Mouse (Mus musculus) CH12.LX (cell line): ENCODE results near the gene Isg20l2. TPM values are rescaled to one million over a fixed set of nuclear protein-coding genes. Genes with fewer than 3 reads are reported as not detected.

Experiments
- DNase-seq: peaks from one replicate; pipeline ENCODE4 v3.0.0-alpha.2; 2013; ENCODE audit errors: extremely low read depth
- H3K27ac ChIP-seq: 2 replicates; pipeline ENCODE4 v1.5.1; 2012; ENCODE audit warnings: low read depth, mild to moderate bottlenecking, control low read depth, moderate library complexity; ENCODE audit not compliant: insufficient read depth
- H3K27me3 ChIP-seq: replicated peaks from 2 replicates; pipeline ENCODE3; 2012; ENCODE audit warnings: inconsistent platforms
- H3K36me3 ChIP-seq, 2 experiments: replicated peaks in 1 of 2; 2 replicates each; pipeline versions ENCODE3 to v1.6.1; 2012; ENCODE audit warnings: inconsistent platforms in 1 of 2, low read length in 1 of 2, mild to moderate bottlenecking in 1 of 2, mixed read lengths in 1 of 2, moderate library complexity in 1 of 2; ENCODE audit not compliant: control insufficient read depth in 1 of 2, insufficient read depth in 1 of 2
- H3K4me1 ChIP-seq, 2 experiments: 2 replicates each; pipeline ENCODE4 v1.6.1; 2012; ENCODE audit warnings: inconsistent platforms in 1 of 2, moderate library complexity in 1 of 2; ENCODE audit not compliant: insufficient read depth in 2 of 2, control insufficient read depth in 1 of 2
- H3K4me2 ChIP-seq: 2 replicates; pipeline ENCODE4 v1.6.1; 2012; ENCODE audit warnings: low read depth, mild to moderate bottlenecking, control low read depth; ENCODE audit not compliant: poor library complexity, insufficient read depth, severe bottlenecking
- H3K4me3 ChIP-seq, 3 experiments: fragments of 150-350 bp in 1 of 3; sonication (generic) in 1 of 3; replicated peaks in 1 of 3; 2 replicates each; pipeline versions ENCODE3 to v1.5.1; 2011 to 2012; ENCODE audit warnings: low read depth in 2 of 3, low read length in 2 of 3, mild to moderate bottlenecking in 2 of 3, moderate library complexity in 2 of 3, control low read depth in 1 of 3, improper control_type of control experiment in 1 of 3, inconsistent platforms in 1 of 3, mixed read lengths in 1 of 3; ENCODE audit not compliant: poor library complexity in 1 of 3
- H3K79me2 ChIP-seq: replicated peaks from 2 replicates; pipeline ENCODE4 v1.6.1; 2012; ENCODE audit warnings: mild to moderate bottlenecking, moderate library complexity; ENCODE audit not compliant: control insufficient read depth, poor library complexity, insufficient read depth, severe bottlenecking; ENCODE audit errors: extremely low read depth
- H3K9ac ChIP-seq: 2 replicates; pipeline ENCODE4 v1.6.1; 2012; ENCODE audit warnings: low read depth, mild to moderate bottlenecking, control low read depth, moderate library complexity; ENCODE audit not compliant: insufficient read depth
- H3K9me3 ChIP-seq: replicated peaks from 2 replicates; pipeline ENCODE3; 2012; ENCODE audit warnings: low read length, inconsistent platforms, mixed read lengths
- BHLHE40 ChIP-seq: IDR thresholded peaks from 2 replicates; pipeline ENCODE4 v1.6.1; 2011; ENCODE audit warnings: mild to moderate bottlenecking, low read depth, low read length, improper control_type of control experiment
- CHD2 ChIP-seq: IDR thresholded peaks from 2 replicates; pipeline ENCODE4 v1.6.1; 2011; ENCODE audit warnings: low read length, improper control_type of control experiment
- ETS1 ChIP-seq: conservative IDR thresholded peaks from 2 replicates; pipeline ENCODE4 v1.6.1; 2012; ENCODE audit warnings: low read depth, mild to moderate bottlenecking, inconsistent platforms, low read length, improper control_type of control experiment, moderate library complexity
- GABPA ChIP-seq: IDR thresholded peaks from 2 replicates; pipeline ENCODE4 v1.6.1; 2012; ENCODE audit warnings: low read depth, low read length, improper control_type of control experiment, inconsistent platforms; ENCODE audit not compliant: insufficient replicate concordance
- JUND ChIP-seq: conservative IDR thresholded peaks from 2 replicates; pipeline ENCODE4 v1.6.1; 2011; ENCODE audit warnings: low read depth, low read length, improper control_type of control experiment
- KAT2A ChIP-seq: IDR thresholded peaks from 2 replicates; pipeline ENCODE4 v1.6.1; 2012; ENCODE audit warnings: low read length, improper control_type of control experiment, inconsistent platforms; ENCODE audit not compliant: insufficient replicate concordance
- MAZ ChIP-seq: IDR thresholded peaks from 2 replicates; pipeline ENCODE4 v1.6.1; 2012; ENCODE audit warnings: low read depth, mild to moderate bottlenecking, inconsistent platforms, low read length, improper control_type of control experiment, moderate library complexity
- MEF2A ChIP-seq: IDR thresholded peaks from 2 replicates; pipeline ENCODE4 v1.6.1; 2014; ENCODE audit warnings: low read depth, mild to moderate bottlenecking, inconsistent platforms, low read length, improper control_type of control experiment, borderline replicate concordance
- NELFE ChIP-seq: IDR thresholded peaks from 2 replicates; pipeline ENCODE4 v1.6.1; 2011; ENCODE audit warnings: low read depth, low read length, improper control_type of control experiment
- POLR2A ChIP-seq: IDR thresholded peaks from 2 replicates; pipeline ENCODE4 v1.6.1; 2011; ENCODE audit warnings: low read depth, mild to moderate bottlenecking, improper control_type of control experiment, low read length
- RCOR1 ChIP-seq: conservative IDR thresholded peaks from 2 replicates; pipeline ENCODE4 v1.6.1; 2012; ENCODE audit warnings: low read depth, mild to moderate bottlenecking, inconsistent platforms, low read length, improper control_type of control experiment
- SMC3 ChIP-seq: IDR thresholded peaks from 2 replicates; pipeline ENCODE4 v1.6.1; 2011; ENCODE audit warnings: low read depth, low read length, improper control_type of control experiment
- TCF12 ChIP-seq: IDR thresholded peaks from 2 replicates; pipeline ENCODE4 v1.6.1; 2014; ENCODE audit warnings: low read depth, mild to moderate bottlenecking, inconsistent platforms, low read length, improper control_type of control experiment
- ZMIZ1 ChIP-seq: IDR thresholded peaks from 2 replicates; pipeline ENCODE4 v1.6.1; 2012; ENCODE audit warnings: low read depth, mild to moderate bottlenecking, inconsistent platforms, low read length, improper control_type of control experiment
- ZNF384 ChIP-seq: IDR thresholded peaks from 2 replicates; pipeline ENCODE4 v1.6.1; 2012; ENCODE audit warnings: low read depth, low read length, improper control_type of control experiment, inconsistent platforms
- dilution Hi-C: fragments of 300-500 bp; cut with MboI; formaldehyde crosslinking; loops from 2 replicates; pipeline ENCODE4 v1.14.3; 2020; ENCODE audit warnings: low sequenced_read_pairs; ENCODE audit not compliant: extremely low pct_unique_long_range_greater_than_20kb, extremely low pct_ligation_motif_present
- in situ Hi-C: fragments of 300-500 bp; cut with MboI; formaldehyde crosslinking; loops from 3 replicates; pipeline ENCODE4 v1.14.3; 2019; ENCODE audit warnings: low sequenced_read_pairs, low pct_ligation_motif_present, low pct_unique_long_range_greater_than_20kb, mixed read lengths
- polyA plus RNA-seq: library from polyadenylated mRNA; unstranded; fragments of >175 nt; gene quantifications from 2 replicates; pipeline ENCODE4 v1.2.1, GENCODE M21; 2012; ENCODE audit warnings: low read depth; ENCODE audit not compliant: insufficient read length
- total RNA-seq, 2 experiments: library from RNA; depleted of rRNA; stranded (reverse); fragments of 300-350 nt in 1 of 2; fragments of >200 nt in 1 of 2; gene quantifications; 2 replicates each; pipeline ENCODE4 v1.2.3; 2012 to 2014

The Isg20l2 gene
- total and polyA plus RNA-seq, 3 experiments, result 40.8 to 68.8 (median 45.0) TPM

DNA sequence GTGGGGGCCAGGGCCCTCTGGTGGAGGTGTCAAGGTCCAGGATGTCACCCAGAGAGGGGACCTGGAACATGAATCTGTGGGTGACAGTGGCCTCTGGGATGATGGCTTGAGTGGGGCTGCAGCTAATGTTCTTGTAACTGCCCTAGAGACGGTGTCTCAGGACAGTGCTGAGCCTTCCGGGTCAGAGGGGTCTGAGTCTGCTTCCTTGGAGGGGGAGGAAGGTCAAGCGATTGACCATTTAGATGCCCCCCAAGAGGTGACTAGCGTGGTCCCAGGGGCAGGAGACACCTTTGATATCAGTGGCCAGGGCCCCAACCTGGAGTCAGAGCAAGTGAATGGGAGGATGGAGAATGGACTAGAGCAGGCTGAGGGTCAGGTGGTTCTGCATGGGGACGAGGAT lies 49.4 kb downstream of the Isg20l2 start (continued):
- no peak for TF ChIP-seq BHLHE40
- TF ChIP-seq ZMIZ1, result no peak
- no peak for TF ChIP-seq ETS1
- TF ChIP-seq JUND, result no peak

DNA sequence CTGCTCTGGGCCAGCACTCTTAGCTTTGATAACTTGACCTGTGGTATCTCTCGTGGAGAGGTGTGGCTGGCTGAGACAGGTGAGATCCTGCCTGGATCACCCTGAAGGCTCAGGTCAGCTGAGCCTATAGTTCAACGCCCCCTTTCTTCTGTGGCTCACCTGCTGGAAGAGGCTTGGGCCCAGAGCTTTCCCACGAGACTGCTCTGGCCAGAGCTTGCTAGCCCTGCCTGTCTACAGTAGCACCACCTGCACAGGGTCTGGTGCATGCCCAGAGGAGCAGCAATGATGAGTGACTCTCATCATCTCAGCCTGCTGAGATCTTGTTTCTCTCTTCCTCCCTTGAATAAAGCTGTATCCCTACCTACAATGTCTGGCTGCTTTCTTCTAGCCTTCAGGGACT lies 50.0 kb downstream of the Isg20l2 start:
- Histone ChIP-seq H3K9me3 (no peaks in the 10 kb centered on the region), H3K4me2 (no peak overlapping the region), H3K9ac (no peak overlapping the region), H3K36me3 (no peaks in the 10 kb centered on the region), H3K27ac (no peak overlapping the region), H3K27me3 (peaks cover 26% of the 10 kb centered on the region), H3K4me3 (no peak overlapping the region), H3K79me2 (no peaks in the 10 kb centered on the region)
- no peak for DNase-seq
- dilution Hi-C loops (no loop called here), in situ Hi-C loops (no loop called here)
- TF ChIP-seq JUND (no peak), SMC3 (no peak), MAZ (no peak), TCF12 (no peak), POLR2A (no peak), NELFE (no peak), ZNF384 (no peak), CHD2 (no peak), RCOR1 (no peak), KAT2A (no peak), GABPA (no peak), ETS1 (no peak)
- TF ChIP-seq, all 38 proteins: peak for 0
- peaks cover 22 to 78% of the 10 kb centered on the region in 2 experiments for H3K4me1 ChIP-seq

DNA sequence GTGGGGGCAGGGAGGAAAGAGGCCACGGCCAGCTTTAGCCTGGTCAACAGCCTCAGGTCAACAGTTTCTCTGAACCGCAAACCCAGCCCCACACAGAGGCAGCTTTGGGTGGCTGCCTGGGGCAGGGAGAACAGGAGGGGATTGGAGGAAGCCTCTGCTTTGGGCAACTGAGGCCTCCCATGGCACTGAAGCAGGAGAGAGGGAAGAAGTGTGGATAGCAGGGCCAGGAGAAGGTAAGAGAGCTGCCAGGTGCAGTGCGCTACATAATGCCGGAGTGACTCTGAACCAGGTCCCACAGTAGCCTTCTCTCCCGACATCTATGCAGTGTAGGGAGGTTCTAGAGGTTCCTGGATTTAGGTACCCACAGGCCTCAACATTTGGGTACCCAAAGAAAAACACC lies 50.6 kb downstream of the Isg20l2 start:
- Histone ChIP-seq H3K4me1 (peaks cover 22 to 85% of the 10 kb centered on the region in 2 experiments), H3K9ac (no peak overlapping the region), H3K9me3 (no peaks in the 10 kb centered on the region), H3K4me3 (no peak overlapping the region), H3K79me2 (no peaks in the 10 kb centered on the region), H3K27ac (no peak overlapping the region), H3K27me3 (peaks cover 20% of the 10 kb centered on the region), H3K36me3 (no peaks in the 10 kb centered on the region), H3K4me2 (no peak overlapping the region)
- dilution Hi-C loops (no loop called here), in situ Hi-C loops (no loop called here)
- no peak for DNase-seq
- TF ChIP-seq MEF2A (no peak), ZMIZ1 (no peak), ETS1 (no peak), ZNF384 (no peak), GABPA (no peak), SMC3 (no peak)
